Mouse (Mus musculus): Measurements from ENCODE around the gene Abcd2.

DNA sequence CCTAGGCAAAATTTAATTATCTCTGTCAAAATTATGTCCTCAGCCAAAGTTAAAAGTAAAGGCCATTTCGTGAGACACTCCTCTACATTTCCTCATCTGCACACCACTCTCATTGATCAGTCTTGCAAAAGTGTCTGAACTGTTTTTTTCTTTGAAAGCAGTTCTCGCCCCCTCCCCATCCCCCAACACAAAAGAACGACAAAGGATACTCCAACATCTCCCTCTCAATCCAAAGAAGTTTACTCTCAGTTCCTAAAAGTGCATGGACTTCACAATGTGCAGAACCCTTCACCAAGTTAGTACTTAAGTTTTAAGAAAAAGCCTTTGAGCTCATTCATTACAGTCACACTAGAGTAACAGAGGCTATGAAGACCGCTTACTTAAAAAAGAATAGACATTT is 1.6 kb downstream of the Abcd2 start:
- no peak for TF ChIP-seq POLR2A (IDR thresholded peaks at IDR 0.05; ENCODE audit: insufficient read depth, low read depth, low read length)
- no peak for TF ChIP-seq CTCF (IDR thresholded peaks at IDR 0.05; ENCODE audit: insufficient read depth, low read depth, low read length)

Data from olfactory bulb, adult 2 months (tissue).